Mouse (Mus musculus): ENCODE measurements around the gene Ankrd23. TPM values are rescaled to one million over a fixed set of nuclear protein-coding genes. Genes with fewer than 3 reads are reported as not detected.

Gene Ankrd23
- polyA plus RNA-seq, 1 experiment from 2014 or later: 12.2 TPM

DNA sequence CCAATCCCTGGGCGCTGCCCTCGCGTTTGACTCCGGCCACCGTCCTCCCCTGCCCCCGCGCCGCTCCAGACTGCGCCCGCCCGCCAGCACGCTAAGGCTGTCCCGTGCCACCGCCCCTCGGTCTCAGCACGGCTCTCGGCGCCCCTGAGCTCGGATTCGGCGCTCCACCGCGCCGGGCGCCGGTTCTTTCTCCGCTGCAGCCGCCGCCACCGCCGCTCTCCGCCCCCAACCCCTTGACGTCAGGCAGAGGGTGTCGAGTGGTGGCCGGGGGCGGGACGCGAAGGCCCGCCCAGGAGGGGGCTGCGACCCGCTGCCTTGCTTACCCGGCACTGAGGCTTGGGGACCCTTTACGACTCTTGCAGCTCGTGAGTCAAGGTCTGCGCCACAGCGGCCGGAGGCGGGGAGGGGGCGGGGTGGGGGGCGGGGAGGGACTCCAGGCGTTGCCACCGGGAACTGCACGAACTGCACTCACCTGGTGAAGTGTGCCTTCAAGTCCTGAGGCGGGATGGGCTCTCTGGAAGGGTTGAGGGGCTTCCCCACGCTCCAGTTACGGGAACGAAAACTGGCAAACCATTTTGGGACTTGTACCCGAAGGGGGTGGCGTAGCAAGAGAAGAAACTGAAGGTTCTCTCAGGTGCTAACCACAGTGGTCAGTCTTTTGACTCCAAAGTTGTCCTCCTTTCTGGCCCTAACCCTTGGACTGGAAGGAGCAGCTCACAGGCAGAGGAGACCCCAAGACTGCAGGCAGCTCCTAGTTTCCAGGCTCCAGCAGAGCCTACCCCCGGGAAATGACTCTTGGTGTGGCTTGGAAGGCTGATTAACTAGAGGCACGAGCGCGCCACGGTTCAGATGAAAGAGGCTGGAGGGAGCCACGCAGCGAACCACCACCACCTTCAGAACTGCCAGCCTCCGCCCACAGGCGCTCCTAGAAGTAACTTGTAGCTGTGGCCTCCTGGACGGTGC is 21.6 kb upstream of the Ankrd23 start, which contains the start of gene Sema4c:
TSS of gene Sema4c (minus strand) at position 319 of the 963 bp plus-strand sequence.
- under 1% methylated on average over 67 of the region's 69 CpGs for WGBS
- Histone ChIP-seq H3K4me1 (ENCODE audit: control insufficient read depth, insufficient read depth, low read depth, low read length) (peaks cover 28% of the 10 kb centered on the region), H3K9ac (ENCODE audit: low read depth, low read length) (peak within 1 kb of the TSS; percentile 95), H3K9me3 (ENCODE audit: control insufficient read depth, low read length) (no peaks in the 10 kb centered on the region), H3K27ac (ENCODE audit: low read depth, low read length) (peak within 1 kb of the TSS; percentile 96), H3K4me2 (ENCODE audit: low read length) (peak within 1 kb of the TSS; percentile 87), H3K36me3 (ENCODE audit: control insufficient read depth, insufficient read depth, low read length) (peaks cover 4% of the 10 kb centered on the region), H3K27me3 (replicated peaks; ENCODE audit: control insufficient read depth, insufficient read depth, low read length) (no peaks in the 10 kb centered on the region), H3K4me3 (ENCODE audit: low read length) (peak within 1 kb of the TSS; percentile 84)
- ATAC-seq: peak; percentile 59

DNA sequence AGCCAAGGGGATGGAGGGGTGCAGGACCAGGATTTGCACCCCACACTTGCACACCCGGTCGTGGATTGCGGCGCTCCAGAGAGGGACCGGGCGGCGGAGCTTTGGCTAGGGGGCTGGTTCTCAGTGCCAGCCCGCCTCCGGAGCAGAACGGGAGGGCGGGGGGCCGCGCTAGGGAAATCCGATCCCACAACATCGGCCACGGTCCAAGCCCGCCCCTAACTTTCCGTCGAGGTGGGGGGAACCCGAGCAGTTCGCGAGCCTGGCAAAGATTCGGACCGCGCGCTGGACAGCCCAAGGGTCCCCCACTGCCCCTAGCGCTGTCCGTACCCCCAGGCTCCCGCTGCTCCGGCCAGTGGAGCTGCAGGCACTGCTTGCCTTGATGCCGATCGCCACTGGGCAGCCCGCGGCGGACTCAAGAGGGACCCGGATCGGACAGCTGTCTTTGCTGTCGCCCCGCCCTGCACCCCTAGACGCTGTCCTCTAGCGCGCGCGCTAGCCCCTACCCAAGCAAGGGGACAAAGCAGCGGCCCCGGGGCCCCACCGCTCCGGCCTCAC is 20.9 kb upstream of the Ankrd23 start:
- Histone ChIP-seq H3K27me3 (replicated peaks; ENCODE audit: control insufficient read depth, insufficient read depth, low read length) (no peaks in the 10 kb centered on the region), H3K9me3 (ENCODE audit: control insufficient read depth, low read length) (no peaks in the 10 kb centered on the region), H3K4me3 (ENCODE audit: low read length) (peak overlapping the region; percentile 84), H3K36me3 (ENCODE audit: control insufficient read depth, insufficient read depth, low read length) (peaks cover 12% of the 10 kb centered on the region), H3K27ac (ENCODE audit: low read depth, low read length) (peak overlapping the region; percentile 96), H3K4me2 (ENCODE audit: low read length) (peak overlapping the region; percentile 87), H3K9ac (ENCODE audit: low read depth, low read length) (peak overlapping the region; percentile 95), H3K4me1 (ENCODE audit: control insufficient read depth, insufficient read depth, low read depth, low read length) (peaks cover 28% of the 10 kb centered on the region)
- 0% methylated on average over 38 of the region's 48 CpGs for WGBS
- ATAC-seq: peak; percentile 70

DNA sequence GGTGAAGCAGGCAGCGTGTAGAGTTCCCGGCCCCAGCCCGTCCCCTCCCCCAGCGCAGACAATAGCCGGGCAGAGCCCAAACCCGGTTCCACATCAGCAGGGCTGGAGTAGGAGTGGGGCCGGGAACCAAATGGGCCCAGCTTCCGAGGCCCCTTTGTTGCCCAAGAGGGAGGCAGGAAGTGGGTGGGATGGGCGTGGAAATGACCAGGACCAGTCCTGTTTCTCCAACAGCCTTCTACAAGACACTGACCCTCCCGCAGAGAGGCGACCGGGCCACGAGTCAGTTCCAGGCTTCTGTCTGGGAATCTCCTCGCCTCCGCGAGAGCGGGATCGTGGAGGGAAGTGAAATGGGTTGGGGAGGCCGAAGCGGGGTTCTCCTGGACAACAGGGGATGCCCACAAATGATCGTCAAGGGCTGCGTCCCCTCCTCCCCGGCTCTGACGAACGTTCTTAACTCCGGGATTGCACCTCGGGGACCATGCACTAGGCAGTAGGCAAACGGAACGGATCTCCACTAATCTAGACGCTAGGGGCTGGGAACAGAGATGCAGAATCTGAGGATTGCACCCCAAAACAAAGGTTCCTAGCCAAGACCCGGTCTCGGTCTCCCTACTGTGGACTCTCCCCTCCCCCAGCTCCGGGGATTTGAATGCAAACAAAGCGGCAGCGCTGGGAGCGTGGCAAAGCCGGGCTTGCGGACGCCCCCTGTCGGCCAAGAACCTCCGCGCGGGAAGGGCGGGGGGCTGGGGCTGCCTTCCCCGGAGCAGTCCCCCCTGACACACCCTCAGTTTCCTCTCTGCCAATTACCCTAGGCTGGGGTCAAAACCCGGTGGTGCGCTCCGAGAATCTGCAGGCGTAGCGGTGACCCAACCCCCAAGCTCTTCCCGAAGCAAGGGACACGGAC is 20.1 kb upstream of the Ankrd23 start:
- H3K27ac ChIP-seq (ENCODE audit: low read depth, low read length): peak overlapping the region; percentile 96
- peak overlapping the region; percentile 87 for H3K4me2 ChIP-seq (ENCODE audit: low read length)
- peak overlapping the region; percentile 95 for H3K9ac ChIP-seq (ENCODE audit: low read depth, low read length)
- no peaks in the 10 kb centered on the region for H3K27me3 ChIP-seq (replicated peaks; ENCODE audit: control insufficient read depth, insufficient read depth, low read length)
- H3K36me3 ChIP-seq (ENCODE audit: control insufficient read depth, insufficient read depth, low read length): peaks cover 18% of the 10 kb centered on the region
- no peaks in the 10 kb centered on the region for H3K9me3 ChIP-seq (ENCODE audit: control insufficient read depth, low read length)
- peak overlapping the region; percentile 84 for H3K4me3 ChIP-seq (ENCODE audit: low read length)
- H3K4me1 ChIP-seq (ENCODE audit: control insufficient read depth, insufficient read depth, low read depth, low read length): peaks cover 28% of the 10 kb centered on the region
- peak; percentile 71 for ATAC-seq
- under 1% methylated on average over 49 of the region's 52 CpGs for WGBS

DNA sequence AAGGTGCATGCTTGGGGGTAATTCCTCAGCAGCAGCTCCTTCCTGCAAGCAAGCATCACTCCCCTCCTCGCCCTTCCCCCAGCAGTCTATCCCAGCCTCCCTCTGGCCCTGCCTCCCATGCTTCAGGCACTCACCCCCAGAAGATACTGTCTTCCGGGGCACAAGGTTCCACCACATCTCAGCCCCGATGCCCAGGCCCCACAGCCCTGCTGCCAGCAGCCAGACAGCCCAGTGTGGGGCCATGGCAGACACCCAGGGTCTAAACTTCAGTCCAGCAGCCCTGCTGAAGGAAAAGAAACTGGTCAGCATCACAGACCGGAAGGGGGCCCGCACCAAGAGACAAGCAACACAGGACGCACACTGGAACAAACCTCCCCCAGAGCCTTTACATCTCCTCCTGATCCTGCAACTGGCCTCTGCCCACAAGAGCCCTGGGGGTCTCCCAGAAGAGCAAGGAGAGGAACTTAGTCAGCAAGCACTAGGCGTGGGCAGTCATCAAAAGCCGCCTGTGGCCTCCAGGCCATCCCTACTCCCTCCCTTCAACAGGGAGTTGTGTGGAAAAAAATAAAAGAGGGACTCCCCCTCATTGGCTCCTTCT is 19.2 kb upstream of the Ankrd23 start:
- WGBS: 1% methylated on average over 8 of the region's 8 CpGs
- Histone ChIP-seq H3K36me3 (ENCODE audit: control insufficient read depth, insufficient read depth, low read length) (peaks cover 27% of the 10 kb centered on the region), H3K4me2 (ENCODE audit: low read length) (peak overlapping the region; percentile 87), H3K4me3 (ENCODE audit: low read length) (peak overlapping the region; percentile 84), H3K27ac (ENCODE audit: low read depth, low read length) (peak overlapping the region; percentile 96), H3K4me1 (ENCODE audit: control insufficient read depth, insufficient read depth, low read depth, low read length) (peaks cover 28% of the 10 kb centered on the region), H3K9me3 (ENCODE audit: control insufficient read depth, low read length) (no peaks in the 10 kb centered on the region), H3K27me3 (replicated peaks; ENCODE audit: control insufficient read depth, insufficient read depth, low read length) (no peaks in the 10 kb centered on the region), H3K9ac (ENCODE audit: low read depth, low read length) (peak overlapping the region; percentile 95)
- no peak for ATAC-seq

DNA sequence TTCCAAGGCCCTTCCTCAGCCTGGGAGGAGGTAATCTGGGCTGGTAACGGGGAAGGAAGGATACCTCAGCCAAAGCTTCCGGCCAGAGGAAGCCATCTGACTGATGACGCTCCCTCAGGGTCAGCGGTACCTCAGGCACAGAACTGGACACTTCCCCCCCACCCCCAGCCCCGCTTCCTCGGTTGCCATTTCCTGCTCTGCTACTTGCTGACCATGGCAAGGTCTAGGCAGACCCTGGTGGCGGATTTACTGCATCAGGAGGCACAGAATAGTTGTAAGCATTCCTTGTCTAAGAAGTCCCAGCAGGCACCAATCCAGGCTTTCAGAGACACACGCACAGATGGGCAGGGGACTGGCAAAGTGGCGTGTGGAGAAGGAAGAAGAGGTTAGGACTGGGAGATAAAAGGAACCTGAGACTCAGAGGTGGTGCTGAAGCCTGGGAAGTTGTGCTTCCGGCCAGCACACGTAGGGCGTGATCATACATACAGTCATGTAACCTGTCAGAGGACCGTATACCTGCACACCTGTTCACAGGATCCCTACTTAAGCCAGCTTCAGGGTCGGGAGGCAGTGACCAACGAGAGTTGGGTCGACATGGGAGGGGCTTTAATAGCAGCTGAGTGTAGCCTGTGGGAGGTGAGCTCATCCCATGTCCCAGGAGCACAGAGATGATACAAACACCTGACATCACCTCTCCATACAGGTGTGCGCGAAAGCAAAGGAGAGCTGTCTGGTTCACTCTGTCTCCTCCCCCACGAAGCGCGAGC is 18.1 kb upstream of the Ankrd23 start:
- Histone ChIP-seq H3K27ac (ENCODE audit: low read depth, low read length) (no peak overlapping the region), H3K9ac (ENCODE audit: low read depth, low read length) (no peak overlapping the region), H3K4me1 (ENCODE audit: control insufficient read depth, insufficient read depth, low read depth, low read length) (peaks cover 28% of the 10 kb centered on the region), H3K36me3 (ENCODE audit: control insufficient read depth, insufficient read depth, low read length) (peaks cover 31% of the 10 kb centered on the region), H3K4me3 (ENCODE audit: low read length) (peak overlapping the region; percentile 84; the same call in 1 of the 2 replicates), H3K4me2 (ENCODE audit: low read length) (peak overlapping the region; percentile 87), H3K9me3 (ENCODE audit: control insufficient read depth, low read length) (no peaks in the 10 kb centered on the region), H3K27me3 (replicated peaks; ENCODE audit: control insufficient read depth, insufficient read depth, low read length) (no peaks in the 10 kb centered on the region)
- ATAC-seq: no peak
- 59% methylated on average over 21 of the region's 21 CpGs for WGBS

DNA sequence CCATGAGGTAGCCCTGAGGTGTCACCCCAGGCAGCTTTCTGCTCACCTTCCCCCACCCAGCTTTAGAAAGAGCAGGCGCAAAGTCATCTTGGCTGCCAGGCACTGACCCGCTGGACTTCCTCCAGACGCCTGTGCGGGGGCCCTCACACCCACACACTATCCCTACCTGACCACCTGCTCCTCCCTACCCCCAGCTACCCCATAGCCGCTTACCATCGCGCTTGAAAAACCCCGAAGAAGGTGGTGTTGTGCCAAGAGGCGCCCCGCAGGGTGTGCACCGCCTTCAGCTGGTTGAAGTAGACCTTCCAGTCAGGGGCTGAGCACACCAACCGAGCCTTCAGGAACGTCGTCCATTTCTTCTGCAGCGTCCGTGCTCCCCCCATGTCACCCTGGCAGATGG is 15.8 kb upstream of the Ankrd23 start:
- Histone ChIP-seq H3K4me1 (ENCODE audit: control insufficient read depth, insufficient read depth, low read depth, low read length) (peaks cover 27% of the 10 kb centered on the region), H3K9me3 (ENCODE audit: control insufficient read depth, low read length) (no peaks in the 10 kb centered on the region), H3K36me3 (ENCODE audit: control insufficient read depth, insufficient read depth, low read length) (peaks cover 37% of the 10 kb centered on the region), H3K4me3 (ENCODE audit: low read length) (no peak overlapping the region), H3K4me2 (ENCODE audit: low read length) (no peak overlapping the region), H3K9ac (ENCODE audit: low read depth, low read length) (no peak overlapping the region), H3K27me3 (replicated peaks; ENCODE audit: control insufficient read depth, insufficient read depth, low read length) (no peaks in the 10 kb centered on the region), H3K27ac (ENCODE audit: low read depth, low read length) (peak overlapping the region; percentile 24; the same call in 1 of the 2 replicates)
- ATAC-seq: no peak
- WGBS: 83% methylated on average over 16 of the region's 16 CpGs

DNA sequence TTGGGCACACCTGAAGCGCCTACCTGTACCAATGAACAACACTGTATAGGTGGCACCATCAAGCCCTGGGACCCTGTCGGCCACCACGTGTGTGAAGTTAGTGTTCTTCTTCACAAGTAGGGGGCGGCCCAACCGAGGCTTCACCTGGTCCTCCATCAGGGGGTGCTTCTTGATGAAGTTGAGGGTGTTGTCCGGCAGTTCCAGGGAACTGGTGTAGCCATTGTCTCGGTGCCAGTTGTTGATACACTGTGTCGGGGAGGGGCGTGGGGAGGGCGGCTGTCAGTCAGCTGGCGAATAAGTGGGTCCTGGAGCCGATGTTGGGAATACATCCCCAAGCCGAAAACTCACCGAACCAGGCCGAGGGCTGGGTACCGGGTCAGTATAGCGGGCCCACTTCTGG is 15.2 kb upstream of the Ankrd23 start:
- no peak overlapping the region for H3K9ac ChIP-seq (ENCODE audit: low read depth, low read length)
- H3K9me3 ChIP-seq (ENCODE audit: control insufficient read depth, low read length): no peaks in the 10 kb centered on the region
- 90% methylated on average over 17 of the region's 17 CpGs for WGBS
- no peak for ATAC-seq
- peaks cover 29% of the 10 kb centered on the region for H3K4me1 ChIP-seq (ENCODE audit: control insufficient read depth, insufficient read depth, low read depth, low read length)
- H3K4me2 ChIP-seq (ENCODE audit: low read length): no peak overlapping the region
- H3K27me3 ChIP-seq (replicated peaks; ENCODE audit: control insufficient read depth, insufficient read depth, low read length): no peaks in the 10 kb centered on the region
- no peak overlapping the region for H3K4me3 ChIP-seq (ENCODE audit: low read length)
- peaks cover 37% of the 10 kb centered on the region for H3K36me3 ChIP-seq (ENCODE audit: control insufficient read depth, insufficient read depth, low read length)
- no peak overlapping the region for H3K27ac ChIP-seq (ENCODE audit: low read depth, low read length)

Measured in hindbrain, embryonic 16.5 days (tissue).